Mouse (Mus musculus) embryonic facial prominence, embryonic 11.5 days (tissue): Measurements from ENCODE around the gene Hist1h4h. TPM values are rescaled to one million over a fixed set of nuclear protein-coding genes. Genes with fewer than 3 reads are reported as not detected.

Experiments
- ATAC-seq: fragments of 200-750 bp; cut with Nextera tagmentation; replicated peaks from 2 replicates; pipeline ENCODE4 v1.8.0; 2017; ENCODE audit warnings: low read depth; ENCODE audit not compliant: insufficient number of reproducible peaks, low FRiP score, low TSS enrichment
- DNase-seq: peaks from one replicate; pipeline ENCODE4 v3.0.0-alpha.2; 2015; ENCODE audit warnings: low spot score
- H3K27ac ChIP-seq: fragments of 300-500 bp; sonication (generic); replicated peaks from 2 replicates; pipeline ENCODE4 v1.5.1; 2014; ENCODE audit warnings: mild to moderate bottlenecking, low read depth, low read length, control low read depth
- H3K27me3 ChIP-seq: fragments of 300-500 bp; sonication (generic); 2 replicates; pipeline ENCODE4 v1.6.1; 2014; ENCODE audit warnings: mild to moderate bottlenecking, low read length, moderate library complexity, mixed read lengths; ENCODE audit not compliant: control insufficient read depth, insufficient read depth
- H3K36me3 ChIP-seq: fragments of 300-500 bp; sonication (generic); replicated peaks from 2 replicates; pipeline ENCODE4 v1.6.1; 2014; ENCODE audit warnings: low read depth, mild to moderate bottlenecking, low read length, moderate library complexity, mixed read lengths; ENCODE audit not compliant: control insufficient read depth, insufficient read depth
- H3K4me1 ChIP-seq: fragments of 300-500 bp; sonication (generic); 2 replicates; pipeline ENCODE4 v1.6.1; 2014; ENCODE audit warnings: low read length, mixed read lengths; ENCODE audit not compliant: control insufficient read depth, insufficient read depth
- H3K4me2 ChIP-seq: fragments of 300-500 bp; sonication (generic); 2 replicates; pipeline ENCODE4 v1.6.1; 2014; ENCODE audit warnings: low read depth, mild to moderate bottlenecking, control low read depth, low read length, moderate library complexity
- H3K4me3 ChIP-seq: fragments of 300-500 bp; sonication (generic); 2 replicates; pipeline ENCODE4 v1.5.1; 2014; ENCODE audit warnings: low read depth, low read length, control low read depth
- H3K9ac ChIP-seq: fragments of 300-500 bp; sonication (generic); replicated peaks from 2 replicates; pipeline ENCODE4 v1.6.1; 2014; ENCODE audit warnings: mild to moderate bottlenecking, control low read depth, low read length
- H3K9me3 ChIP-seq: fragments of 300-500 bp; sonication (generic); replicated peaks from 2 replicates; pipeline ENCODE4 v1.6.1; 2016; ENCODE audit warnings: mild to moderate bottlenecking, low read length, inconsistent platforms, mixed read lengths; ENCODE audit not compliant: control insufficient read depth
- whole genome bisulfite sequencing: fragments of 180-500 bp; shearing (Covaris S2); extraction: QIAGEN DNeasy Blood & Tissue Kit; methylation state at CpG from one replicate; pipeline ENCODE4 v1.1.7; 2014; 5-methylcytosine and 5-hydroxymethylcytosine counted together
- polyA plus RNA-seq: library from polyadenylated mRNA; unstranded; fragments of >200 nt; fragmentation: Nextera tagmentation; extraction: Ambion mirVana; gene quantifications from 2 replicates; pipeline ENCODE4 v1.2.1, GENCODE M21; 2014

Hist1h4h gene
- polyA plus RNA-seq, 1 experiment from 2014 or later, result 3.5 TPM

DNA sequence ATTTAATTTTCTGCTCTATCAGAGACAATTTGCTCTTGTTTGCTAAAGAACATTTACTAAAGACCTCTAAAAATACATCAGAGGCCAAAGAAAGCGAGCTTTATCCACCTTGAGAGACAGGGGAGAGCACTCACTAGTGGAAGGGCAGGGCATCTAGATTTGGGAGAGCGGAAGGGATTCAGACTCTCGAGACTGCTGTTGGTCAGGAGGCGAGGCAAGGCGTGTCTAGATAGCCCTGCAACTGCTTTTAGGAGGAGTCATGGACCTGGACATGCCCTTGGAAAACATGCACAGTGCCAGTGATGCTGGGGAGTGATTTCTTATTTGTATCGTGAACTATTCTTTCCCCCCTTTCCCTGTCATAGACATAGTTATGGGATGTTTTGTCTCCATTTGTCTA lies 35.3 kb upstream of the Hist1h4h start:
- Histone ChIP-seq H3K4me2 (no peak overlapping the region), H3K27ac (no peak overlapping the region), H3K27me3 (no peaks in the 10 kb centered on the region), H3K36me3 (no peaks in the 10 kb centered on the region), H3K9me3 (no peaks in the 10 kb centered on the region), H3K4me3 (no peak overlapping the region), H3K9ac (no peak overlapping the region), H3K4me1 (no peaks in the 10 kb centered on the region)
- WGBS, result 77% methylated on average over 6 of the region's 6 CpGs
- ATAC-seq, result no peak
- DNase-seq, result no peak

DNA sequence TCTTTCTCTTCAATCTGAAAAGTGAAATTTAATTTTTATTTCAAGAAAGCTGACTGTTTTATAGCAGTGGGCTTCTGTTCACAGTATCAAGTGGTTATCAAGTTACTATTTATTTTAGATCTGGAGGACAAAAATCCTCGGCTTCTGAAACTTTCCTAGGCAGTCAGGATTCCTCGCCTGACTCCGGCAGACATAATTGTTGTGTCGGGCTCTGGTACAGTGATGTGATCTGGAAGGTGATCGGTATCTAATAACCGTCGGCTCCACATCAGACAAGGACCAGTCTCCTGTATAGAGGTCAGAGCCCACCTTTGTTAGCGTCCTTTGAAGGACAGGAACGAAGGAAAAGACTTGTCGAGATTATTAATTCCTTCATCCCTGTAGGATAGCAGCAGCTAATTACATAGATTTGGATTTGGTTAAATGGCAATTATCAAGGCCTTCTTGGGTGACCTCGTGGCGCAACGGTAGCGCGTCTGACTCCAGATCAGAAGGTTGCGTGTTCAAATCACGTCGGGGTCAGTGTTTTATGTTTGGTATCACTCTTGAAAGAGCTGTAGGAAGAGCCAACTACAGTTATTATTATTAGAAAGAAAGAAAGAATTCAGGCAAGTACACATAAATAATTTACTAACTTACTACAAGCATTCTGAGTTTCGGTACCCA lies 33.1 kb upstream of the Hist1h4h start:
- H3K9ac ChIP-seq, result no peak overlapping the region
- no peak for ATAC-seq
- WGBS, result 1% methylated on average over 19 of the region's 19 CpGs

DNA sequence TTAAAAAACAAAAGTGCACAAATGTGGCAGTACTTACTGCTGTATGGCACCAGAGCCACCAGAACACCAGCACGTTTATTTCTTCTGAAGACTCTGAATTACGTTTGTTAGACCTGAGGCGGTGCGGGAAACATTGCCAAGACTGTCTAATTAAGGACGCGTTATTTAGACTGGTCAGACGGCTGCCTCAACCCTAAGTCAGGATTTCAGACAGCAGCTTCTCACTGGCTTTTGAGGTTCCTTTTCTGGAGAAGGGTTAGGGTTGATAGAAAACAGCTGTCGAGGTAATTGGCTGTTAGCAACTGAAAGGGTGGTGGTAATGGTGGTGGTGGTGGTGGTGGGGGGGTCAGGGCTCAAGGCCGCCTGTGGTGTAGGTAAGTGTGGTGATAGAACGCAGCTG lies 32.2 kb upstream of the Hist1h4h start:
- H3K36me3 ChIP-seq, result no peaks in the 10 kb centered on the region
- DNase-seq (peak; percentile 79), ATAC-seq (peak; percentile 50; the same call in 1 of the 2 replicates)
- no peaks in the 10 kb centered on the region for H3K27me3 ChIP-seq
- WGBS, result 3% methylated on average over 10 of the region's 10 CpGs
- peak overlapping the region; percentile 26 for H3K4me3 ChIP-seq
- 0 out of 2 replicates have a peak overlapping the region, but pooled peaks have one; percentile 25 for H3K9ac ChIP-seq
- no peaks in the 10 kb centered on the region for H3K9me3 ChIP-seq
- no peak overlapping the region for H3K27ac ChIP-seq
- H3K4me2 ChIP-seq, result peak overlapping the region; percentile 27
- H3K4me1 ChIP-seq, result no peaks in the 10 kb centered on the region

More for the DNA sequence above, 33.1 kb upstream of the Hist1h4h start:
- DNase-seq, result peak; percentile 74
- peak overlapping the region; percentile 27 for H3K4me2 ChIP-seq
- peak overlapping the region; percentile 26 for H3K4me3 ChIP-seq
- no peaks in the 10 kb centered on the region for H3K36me3 ChIP-seq
- no peak overlapping the region for H3K27ac ChIP-seq
- H3K9me3 ChIP-seq, result no peaks in the 10 kb centered on the region
- H3K27me3 ChIP-seq, result no peaks in the 10 kb centered on the region
- H3K4me1 ChIP-seq, result no peaks in the 10 kb centered on the region

DNA sequence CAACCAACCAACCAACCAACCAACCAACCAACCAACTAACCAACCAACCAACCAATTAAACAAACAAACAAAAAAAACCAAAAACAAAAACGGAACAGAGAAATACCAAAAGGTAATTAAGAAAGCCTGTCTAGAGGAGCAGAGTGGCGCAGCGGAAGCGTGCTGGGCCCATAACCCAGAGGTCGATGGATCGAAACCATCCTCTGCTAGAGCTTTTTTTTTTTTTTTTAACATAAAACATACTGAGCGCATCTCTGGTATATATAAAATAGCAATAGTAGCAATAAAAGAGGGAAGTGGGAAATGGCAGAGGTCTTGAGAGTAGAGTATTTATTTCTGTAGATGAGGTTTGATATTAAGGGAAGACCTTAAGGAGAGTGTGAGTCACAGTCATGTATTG lies 30.9 kb upstream of the Hist1h4h start:
- DNase-seq (no peak), ATAC-seq (no peak)
- Histone ChIP-seq H3K4me1 (no peaks in the 10 kb centered on the region), H3K9ac (no peak overlapping the region), H3K27ac (no peak overlapping the region), H3K4me2 (no peak overlapping the region), H3K9me3 (no peaks in the 10 kb centered on the region), H3K36me3 (no peaks in the 10 kb centered on the region), H3K27me3 (no peaks in the 10 kb centered on the region), H3K4me3 (no peak overlapping the region)
- 5% methylated on average over 7 of the region's 7 CpGs for WGBS

DNA sequence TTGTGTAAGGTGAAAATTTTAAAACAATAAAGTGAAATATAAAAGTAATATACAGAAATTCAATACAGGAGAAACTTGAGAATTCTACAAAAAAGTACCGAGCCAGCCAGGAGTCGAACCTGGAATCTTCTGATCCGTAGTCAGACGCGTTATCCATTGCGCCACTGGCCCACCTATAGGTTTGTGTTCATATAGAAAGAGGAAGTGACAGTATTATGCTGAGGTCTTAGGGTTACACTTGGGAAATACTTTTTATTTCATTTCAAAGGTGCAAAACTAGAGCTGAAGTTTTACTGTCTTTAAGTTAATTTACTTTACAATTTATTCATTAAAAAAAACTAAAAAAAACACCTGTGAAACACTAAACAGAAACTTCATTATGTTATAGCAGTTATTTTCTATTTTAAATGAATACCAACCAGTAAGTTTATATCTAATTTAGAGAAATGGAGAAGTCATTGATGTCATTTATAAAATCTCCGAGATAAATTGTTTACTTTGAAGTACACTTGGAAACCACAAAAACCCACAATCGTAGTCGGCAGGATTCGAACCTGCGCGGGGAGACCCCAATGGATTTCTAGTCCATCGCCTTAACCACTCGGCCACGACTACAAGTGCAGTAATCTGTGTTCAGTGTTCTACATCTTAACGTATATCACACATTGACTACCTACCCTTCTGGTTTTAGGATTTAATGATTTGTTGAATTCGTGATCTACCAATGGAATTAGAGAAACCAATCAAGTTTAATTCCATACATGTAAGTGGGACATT lies 30.2 kb upstream of the Hist1h4h start:
- Histone ChIP-seq H3K4me3 (peak overlapping the region; percentile 2; the same call in 1 of the 2 replicates), H3K9me3 (no peaks in the 10 kb centered on the region), H3K4me2 (no peak overlapping the region), H3K36me3 (no peaks in the 10 kb centered on the region), H3K9ac (no peak overlapping the region), H3K4me1 (no peaks in the 10 kb centered on the region), H3K27ac (no peak overlapping the region), H3K27me3 (no peaks in the 10 kb centered on the region)
- peak; percentile 51; the same call in 1 of the 2 replicates for ATAC-seq
- WGBS, result under 1% methylated on average over 17 of the region's 17 CpGs
- DNase-seq, result peak; percentile 91

DNA sequence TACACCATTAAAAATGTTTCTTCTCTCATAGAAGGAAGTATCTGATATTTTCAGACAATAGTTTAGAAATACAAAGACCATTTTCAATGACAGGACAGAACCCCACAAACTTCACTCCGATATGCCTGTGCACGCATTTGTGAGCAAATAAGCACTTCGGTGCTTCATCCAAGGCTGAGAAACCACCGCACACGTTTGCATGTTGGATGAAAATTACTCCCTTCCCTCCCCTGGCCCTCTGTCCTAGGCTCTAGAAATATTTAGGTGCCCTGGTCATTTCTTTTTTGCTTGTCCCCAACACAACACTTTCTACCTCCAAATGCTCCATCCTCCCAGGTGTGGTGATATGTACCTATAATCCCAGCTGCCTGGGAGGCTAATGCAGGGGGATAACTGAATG lies 29.3 kb upstream of the Hist1h4h start:
- H3K4me2 ChIP-seq, result peak overlapping the region; percentile 36
- H3K9me3 ChIP-seq, result no peaks in the 10 kb centered on the region
- no peak overlapping the region for H3K27ac ChIP-seq
- no peaks in the 10 kb centered on the region for H3K27me3 ChIP-seq
- no peaks in the 10 kb centered on the region for H3K4me1 ChIP-seq
- H3K9ac ChIP-seq, result no peak overlapping the region
- ATAC-seq (no peak), DNase-seq (no peak)
- no peaks in the 10 kb centered on the region for H3K36me3 ChIP-seq
- H3K4me3 ChIP-seq, result peak overlapping the region; percentile 14; the same call in 1 of the 2 replicates
- WGBS, result 20% methylated on average over 5 of the region's 5 CpGs

DNA sequence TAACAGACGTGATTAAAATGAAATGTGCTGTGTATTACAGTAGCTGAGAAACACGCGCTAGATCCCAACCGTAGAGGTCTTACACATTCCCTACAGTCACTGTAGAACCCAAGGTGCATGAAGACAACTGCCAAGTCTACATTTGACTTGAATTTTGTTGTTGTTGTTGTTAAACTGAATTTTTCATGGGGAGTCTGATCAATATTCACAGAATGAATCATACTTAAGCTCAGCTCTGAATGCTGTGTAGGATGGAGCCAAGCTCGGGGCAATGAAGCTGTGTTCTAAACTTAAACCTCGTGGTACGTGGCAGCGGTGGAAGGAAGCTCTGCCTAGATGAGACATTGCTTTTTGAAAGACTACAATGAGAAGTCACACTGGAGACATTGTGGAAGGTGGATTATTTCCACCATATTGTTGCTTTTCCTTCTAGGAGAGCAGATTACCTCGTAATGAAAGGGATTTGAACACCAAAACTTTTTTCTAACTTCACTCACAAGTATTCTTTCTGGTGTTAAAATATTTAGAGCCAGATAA lies 28.8 kb upstream of the Hist1h4h start:
- no peak overlapping the region for H3K27ac ChIP-seq
- no peak for DNase-seq
- no peaks in the 10 kb centered on the region for H3K4me1 ChIP-seq
- H3K9ac ChIP-seq, result no peak overlapping the region
- H3K4me2 ChIP-seq, result peak overlapping the region; percentile 36; the same call in 1 of the 2 replicates
- H3K27me3 ChIP-seq, result no peaks in the 10 kb centered on the region
- 30% methylated on average over 9 of the region's 9 CpGs for WGBS
- no peak for ATAC-seq
- H3K36me3 ChIP-seq, result no peaks in the 10 kb centered on the region
- H3K9me3 ChIP-seq, result no peaks in the 10 kb centered on the region
- H3K4me3 ChIP-seq, result no peak overlapping the region; the same call in 1 of the 2 replicates

DNA sequence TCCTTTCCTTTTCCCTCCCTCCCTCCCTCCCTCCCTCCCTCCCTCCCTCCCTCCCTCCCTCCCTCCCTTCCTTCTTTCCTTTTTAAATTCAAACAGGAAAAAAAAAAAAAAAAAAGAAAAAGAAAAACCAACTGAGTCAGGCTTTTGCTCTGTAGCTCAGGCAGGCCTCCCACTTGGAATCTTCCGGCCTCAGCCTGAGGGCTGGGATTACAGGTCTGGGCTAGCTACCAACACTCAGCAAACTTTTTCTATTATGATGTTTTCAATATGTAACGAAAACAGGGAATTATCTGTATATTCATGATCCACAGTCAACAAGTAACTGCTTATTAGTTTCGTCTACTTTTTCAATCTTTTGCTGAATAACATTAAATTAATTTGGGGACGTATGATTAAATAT lies 27.9 kb upstream of the Hist1h4h start:
- no peak overlapping the region for H3K9ac ChIP-seq
- DNase-seq, result no peak
- H3K4me1 ChIP-seq, result no peaks in the 10 kb centered on the region
- H3K27ac ChIP-seq, result no peak overlapping the region
- H3K27me3 ChIP-seq, result no peaks in the 10 kb centered on the region
- no peak overlapping the region for H3K4me3 ChIP-seq
- H3K9me3 ChIP-seq, result no peaks in the 10 kb centered on the region
- H3K36me3 ChIP-seq, result no peaks in the 10 kb centered on the region
- WGBS, result 27% methylated on average over 4 of the region's 4 CpGs
- ATAC-seq, result no peak
- no peak overlapping the region for H3K4me2 ChIP-seq
